Mouse (Mus musculus): Measurements from ENCODE around the gene Sh3kbp1.

GRCm38 (mm10) chrX:159856866-159857265 lies 229.8 kb downstream of the Sh3kbp1 start:
- no peak for TF ChIP-seq CTCF (conservative IDR thresholded peaks at IDR 0.05; ENCODE audit: low read length)
- TF ChIP-seq NANOG (IDR thresholded peaks at IDR 0.05; ENCODE audit: borderline replicate concordance, low read length), result no peak

Measured in E14TG2a.4 (cell line).